Mouse (Mus musculus): ENCODE measurements at regions not wholly inside any gene's neighbourhood (a gene's known extent, or its start where the extent isn't known, plus 50 kb on each side); places are given as distances from the start of the nearest gene placed in this dataset.
A peak's percentile ranks its signal among the peaks of the same experiment; 100 is the strongest.

DNA sequence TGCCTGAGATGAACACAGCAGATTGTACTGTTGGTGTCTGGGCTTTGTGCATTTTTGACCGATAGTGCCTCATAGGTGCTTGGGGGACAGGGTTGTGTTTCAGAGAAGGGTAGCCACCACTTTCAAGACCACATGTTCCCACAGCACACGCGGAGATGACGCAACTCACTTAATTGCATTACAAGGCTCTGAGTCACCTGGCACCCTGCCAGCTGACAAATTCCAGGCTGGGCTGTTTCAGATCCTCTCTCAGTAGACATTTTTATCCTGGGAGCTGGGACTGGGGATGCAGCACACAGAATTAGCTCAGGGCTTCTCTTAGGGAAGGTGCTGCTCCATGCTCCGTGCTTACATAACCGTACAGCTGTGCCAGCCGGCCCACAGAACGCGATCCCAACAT is 83.1 kb upstream of the Nap1l1 start:
- Histone ChIP-seq H3K4me3 (replicated peaks; ENCODE audit: low read depth, low read length) (no peak overlapping the region), H3K4me2 (ENCODE audit: low read length) (no peak overlapping the region; the same call in 1 of the 2 replicates), H3K4me1 (replicated peaks; ENCODE audit: insufficient read depth, low read length) (no peaks in the 10 kb centered on the region), H3K9ac (ENCODE audit: low read depth, low read length) (no peak overlapping the region), H3K36me3 (ENCODE audit: insufficient read depth, low read length) (no peaks in the 10 kb centered on the region), H3K27me3 (ENCODE audit: insufficient read depth, low read length) (no peaks in the 10 kb centered on the region), H3K27ac (no peak overlapping the region), H3K9me3 (replicated peaks; ENCODE audit: low read length) (no peaks in the 10 kb centered on the region)
- 34% methylated on average over 9 of the region's 9 CpGs for WGBS
- peak; percentile 81 for DNase-seq (ENCODE audit: low spot score)
- TF ChIP-seq CTCF (IDR thresholded peaks at IDR 0.05; ENCODE audit: low read depth), result no peak
- peak; percentile 75 for ATAC-seq (replicated peaks; ENCODE audit: low FRiP score, low read depth)

DNA sequence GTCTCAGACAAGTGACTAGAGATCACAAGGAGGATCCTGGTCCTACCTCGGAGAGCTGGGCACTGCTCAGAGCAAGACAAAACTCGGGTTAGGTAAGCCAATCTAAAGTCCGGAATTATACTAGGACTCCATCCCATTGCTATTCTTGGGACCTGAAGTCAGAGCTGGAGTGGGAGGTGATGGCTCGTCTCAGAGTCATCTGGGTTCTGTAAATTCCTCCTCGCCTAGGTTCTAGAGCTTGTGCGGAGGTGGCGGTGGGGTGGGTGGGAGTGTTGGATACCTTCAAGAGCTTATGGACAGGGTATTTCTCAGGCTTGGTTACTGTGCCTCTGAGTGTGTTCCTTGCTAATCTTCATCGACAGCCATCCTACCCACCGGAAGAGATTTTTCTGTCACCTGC is 78.6 kb upstream of the Nap1l1 start:
- no peak for TF ChIP-seq CTCF (IDR thresholded peaks at IDR 0.05; ENCODE audit: low read depth)
- H3K27me3 ChIP-seq (ENCODE audit: insufficient read depth, low read length), result no peaks in the 10 kb centered on the region
- no peaks in the 10 kb centered on the region for H3K4me1 ChIP-seq (replicated peaks; ENCODE audit: insufficient read depth, low read length)
- H3K27ac ChIP-seq, result no peak overlapping the region
- no peaks in the 10 kb centered on the region for H3K36me3 ChIP-seq (ENCODE audit: insufficient read depth, low read length)
- no peak overlapping the region for H3K4me3 ChIP-seq (replicated peaks; ENCODE audit: low read depth, low read length)
- H3K9ac ChIP-seq (ENCODE audit: low read depth, low read length), result no peak overlapping the region
- DNase-seq (ENCODE audit: low spot score), result no peak
- H3K4me2 ChIP-seq (ENCODE audit: low read length), result no peak overlapping the region
- H3K9me3 ChIP-seq (replicated peaks; ENCODE audit: low read length), result no peaks in the 10 kb centered on the region
- 89% methylated on average over 9 of the region's 9 CpGs for WGBS
- ATAC-seq (replicated peaks; ENCODE audit: low FRiP score, low read depth), result no peak

DNA sequence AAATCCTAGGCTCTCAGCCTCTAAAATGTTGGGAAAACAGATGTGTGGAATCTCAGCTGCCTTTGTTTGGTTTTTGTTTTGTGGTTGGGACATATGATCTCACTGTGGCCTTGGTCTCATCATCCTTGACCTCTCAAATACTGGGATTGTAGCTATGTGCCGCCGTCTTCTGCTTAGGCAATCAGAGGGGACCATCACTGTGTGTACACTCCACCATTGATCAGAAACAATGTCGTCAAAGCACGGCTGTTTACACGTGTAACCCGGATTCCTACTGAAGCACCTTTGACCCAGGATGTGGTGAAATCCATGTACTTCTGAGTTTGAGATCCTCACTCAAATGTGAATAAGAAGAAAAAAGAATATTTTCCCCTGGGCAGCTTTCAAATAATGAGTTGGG is 68.0 kb upstream of the Nap1l1 start:
- no peak overlapping the region for H3K27ac ChIP-seq
- H3K36me3 ChIP-seq (ENCODE audit: insufficient read depth, low read length), result no peaks in the 10 kb centered on the region
- 97% methylated on average over 6 of the region's 6 CpGs for WGBS
- no peaks in the 10 kb centered on the region for H3K27me3 ChIP-seq (ENCODE audit: insufficient read depth, low read length)
- no peaks in the 10 kb centered on the region for H3K9me3 ChIP-seq (replicated peaks; ENCODE audit: low read length)
- no peak for ATAC-seq (replicated peaks; ENCODE audit: low FRiP score, low read depth)
- DNase-seq (ENCODE audit: low spot score), result no peak
- H3K4me2 ChIP-seq (ENCODE audit: low read length), result no peak overlapping the region
- no peaks in the 10 kb centered on the region for H3K4me1 ChIP-seq (replicated peaks; ENCODE audit: insufficient read depth, low read length)
- H3K9ac ChIP-seq (ENCODE audit: low read depth, low read length), result no peak overlapping the region
- no peak for TF ChIP-seq CTCF (IDR thresholded peaks at IDR 0.05; ENCODE audit: low read depth)
- H3K4me3 ChIP-seq (replicated peaks; ENCODE audit: low read depth, low read length), result no peak overlapping the region

DNA sequence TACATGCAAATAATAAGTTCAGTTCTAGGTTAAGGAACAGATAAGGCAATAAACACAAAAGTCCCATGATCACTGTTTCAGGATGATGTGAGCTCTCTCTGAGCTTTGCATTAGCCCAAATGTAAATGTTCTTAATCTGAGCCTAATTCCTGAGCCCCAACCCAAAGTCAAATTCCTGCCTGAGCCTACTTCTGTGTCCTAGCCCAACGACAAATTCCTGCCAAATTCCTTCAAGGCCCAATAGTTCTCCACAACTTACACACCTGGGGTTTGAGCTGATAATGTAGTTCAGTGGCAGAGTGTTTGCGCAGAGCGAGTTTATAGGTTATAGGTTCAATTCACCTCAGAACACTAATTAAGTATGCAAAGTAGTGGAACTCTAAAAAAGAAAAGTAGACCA is 64.1 kb upstream of the Nap1l1 start:
- no peak for DNase-seq (ENCODE audit: low spot score)
- Histone ChIP-seq H3K4me2 (ENCODE audit: low read length) (no peak overlapping the region), H3K9ac (ENCODE audit: low read depth, low read length) (no peak overlapping the region), H3K9me3 (replicated peaks; ENCODE audit: low read length) (no peaks in the 10 kb centered on the region), H3K27ac (no peak overlapping the region), H3K27me3 (ENCODE audit: insufficient read depth, low read length) (no peaks in the 10 kb centered on the region), H3K36me3 (ENCODE audit: insufficient read depth, low read length) (no peaks in the 10 kb centered on the region), H3K4me1 (replicated peaks; ENCODE audit: insufficient read depth, low read length) (no peaks in the 10 kb centered on the region), H3K4me3 (replicated peaks; ENCODE audit: low read depth, low read length) (no peak overlapping the region)
- WGBS, result 79% methylated on average over 3 of the region's 3 CpGs
- ATAC-seq (replicated peaks; ENCODE audit: low FRiP score, low read depth), result no peak
- no peak for TF ChIP-seq CTCF (IDR thresholded peaks at IDR 0.05; ENCODE audit: low read depth)

DNA sequence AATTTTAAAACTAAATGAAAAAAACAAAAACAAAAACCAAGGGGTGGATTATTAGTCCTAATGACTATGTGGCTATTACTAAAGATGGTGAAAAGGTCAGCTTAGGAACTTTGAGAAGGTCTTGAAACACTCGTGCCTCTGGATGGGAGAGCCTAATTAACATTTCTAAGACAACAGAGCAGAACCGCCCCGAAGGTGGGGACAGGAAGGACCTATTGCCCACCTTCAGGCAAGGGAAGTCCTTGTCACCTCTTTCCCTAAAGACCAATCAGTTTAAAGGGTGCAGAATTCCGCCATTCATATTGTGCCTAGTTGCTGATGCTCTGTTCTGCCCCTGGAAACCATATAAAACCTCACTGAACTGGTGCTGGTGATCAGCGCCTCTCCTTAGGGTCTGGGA is 63.5 kb upstream of the Nap1l1 start:
- no peak overlapping the region for H3K4me2 ChIP-seq (ENCODE audit: low read length)
- no peaks in the 10 kb centered on the region for H3K36me3 ChIP-seq (ENCODE audit: insufficient read depth, low read length)
- no peaks in the 10 kb centered on the region for H3K9me3 ChIP-seq (replicated peaks; ENCODE audit: low read length)
- H3K27me3 ChIP-seq (ENCODE audit: insufficient read depth, low read length), result no peaks in the 10 kb centered on the region
- no peak overlapping the region for H3K27ac ChIP-seq
- TF ChIP-seq CTCF (IDR thresholded peaks at IDR 0.05; ENCODE audit: low read depth), result no peak
- WGBS, result 73% methylated on average over 5 of the region's 5 CpGs
- no peak for ATAC-seq (replicated peaks; ENCODE audit: low FRiP score, low read depth)
- H3K9ac ChIP-seq (ENCODE audit: low read depth, low read length), result no peak overlapping the region
- H3K4me1 ChIP-seq (replicated peaks; ENCODE audit: insufficient read depth, low read length), result no peaks in the 10 kb centered on the region
- no peak for DNase-seq (ENCODE audit: low spot score)
- no peak overlapping the region for H3K4me3 ChIP-seq (replicated peaks; ENCODE audit: low read depth, low read length)

DNA sequence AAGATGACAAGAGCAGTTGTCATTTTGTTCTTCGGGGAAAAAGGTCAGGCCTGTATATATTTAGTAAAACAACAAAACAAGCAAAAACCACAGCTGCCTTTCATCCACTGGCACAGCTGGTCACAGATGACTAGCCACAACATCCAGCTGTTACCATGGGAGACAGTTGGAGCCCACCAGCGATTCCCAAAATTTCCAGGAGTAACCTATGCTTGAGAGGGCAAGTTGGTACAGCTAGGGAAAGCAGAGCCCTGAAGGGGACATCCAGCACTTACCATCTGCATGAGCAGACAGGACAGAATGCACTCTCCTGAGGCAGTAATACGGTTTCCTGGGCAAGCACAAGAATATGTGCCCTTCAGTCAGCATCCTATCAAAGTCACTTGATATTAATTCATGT is 62.9 kb upstream of the Nap1l1 start:
- no peak for ATAC-seq (replicated peaks; ENCODE audit: low FRiP score, low read depth)
- 60% methylated on average over 3 of the region's 3 CpGs for WGBS
- Histone ChIP-seq H3K9ac (ENCODE audit: low read depth, low read length) (no peak overlapping the region), H3K27me3 (ENCODE audit: insufficient read depth, low read length) (no peaks in the 10 kb centered on the region), H3K4me2 (ENCODE audit: low read length) (no peak overlapping the region), H3K4me1 (replicated peaks; ENCODE audit: insufficient read depth, low read length) (no peaks in the 10 kb centered on the region), H3K4me3 (replicated peaks; ENCODE audit: low read depth, low read length) (no peak overlapping the region), H3K27ac (no peak overlapping the region), H3K36me3 (ENCODE audit: insufficient read depth, low read length) (no peaks in the 10 kb centered on the region), H3K9me3 (replicated peaks; ENCODE audit: low read length) (no peaks in the 10 kb centered on the region)
- DNase-seq (ENCODE audit: low spot score), result no peak
- TF ChIP-seq CTCF (IDR thresholded peaks at IDR 0.05; ENCODE audit: low read depth), result no peak

DNA sequence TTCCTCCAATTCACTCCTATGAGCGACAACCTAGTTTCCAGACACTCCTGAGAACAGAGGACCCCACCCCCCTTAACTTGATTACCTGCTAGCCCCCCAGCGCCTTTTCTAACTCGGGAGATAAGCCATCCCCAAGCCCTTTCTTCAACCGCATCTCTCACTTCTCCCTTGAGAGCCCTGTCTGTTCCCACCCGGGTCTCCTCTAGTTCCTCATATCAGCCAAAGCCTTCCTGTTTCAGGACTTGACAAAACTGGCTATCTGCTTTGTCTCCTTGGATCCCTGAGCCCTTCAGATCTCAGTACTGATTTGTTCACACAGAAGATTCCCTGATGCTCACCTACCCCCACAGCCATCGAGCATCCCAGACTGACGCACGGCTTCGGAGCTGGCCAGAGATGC is 61.5 kb upstream of the Nap1l1 start:
- Histone ChIP-seq H3K27ac (no peak overlapping the region), H3K4me3 (replicated peaks; ENCODE audit: low read depth, low read length) (no peak overlapping the region), H3K27me3 (ENCODE audit: insufficient read depth, low read length) (no peaks in the 10 kb centered on the region), H3K9ac (ENCODE audit: low read depth, low read length) (no peak overlapping the region), H3K4me1 (replicated peaks; ENCODE audit: insufficient read depth, low read length) (no peaks in the 10 kb centered on the region), H3K36me3 (ENCODE audit: insufficient read depth, low read length) (no peaks in the 10 kb centered on the region), H3K9me3 (replicated peaks; ENCODE audit: low read length) (no peaks in the 10 kb centered on the region), H3K4me2 (ENCODE audit: low read length) (no peak overlapping the region)
- 85% methylated on average over 9 of the region's 9 CpGs for WGBS
- no peak for TF ChIP-seq CTCF (IDR thresholded peaks at IDR 0.05; ENCODE audit: low read depth)
- DNase-seq (ENCODE audit: low spot score) (no peak), ATAC-seq (replicated peaks; ENCODE audit: low FRiP score, low read depth) (no peak)

All from kidney, postnatal 0 days (tissue).